Mouse (Mus musculus): ENCODE measurements around the gene Ott.
"Not testable (repeated sequence)": the region's sequence is repeated elsewhere in the genome, so short reads cannot be mapped to it uniquely, and the experiment has no call there.

Ott gene

DNA sequence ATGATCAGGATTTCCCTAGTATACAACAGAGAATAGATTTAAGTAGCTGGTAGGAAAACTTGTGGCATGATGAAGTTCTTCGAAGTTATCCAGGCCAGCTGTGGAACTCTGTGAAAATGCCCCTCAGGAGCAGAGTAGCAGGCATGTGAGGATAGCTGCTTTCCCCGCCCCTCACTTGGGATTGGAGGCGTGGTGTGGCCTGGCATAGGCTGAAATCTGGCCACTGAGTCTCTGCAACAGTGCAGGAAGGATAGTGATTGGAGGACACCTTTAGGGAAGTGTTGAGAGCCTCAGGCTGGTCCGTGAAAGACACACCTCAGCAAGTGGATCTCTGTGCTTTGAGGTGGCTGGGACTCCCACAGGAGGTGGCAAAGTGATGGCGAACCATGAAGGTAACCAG is at the start of gene Ott:
Ott (plus strand) TSS at position 301 of the 400 bp plus-strand sequence.
- DNase-seq (ENCODE audit: low spot score), result not testable (repeated sequence)

Data from adipocyte (in vitro differentiated cells).